Mouse (Mus musculus) midbrain, embryonic 15.5 days (tissue): Measurements from ENCODE around the gene Slc36a4. TPM values are rescaled to one million over a fixed set of nuclear protein-coding genes. Genes with fewer than 3 reads are reported as not detected.

Source experiments
- ATAC-seq: fragments of 200-750 bp; cut with Nextera tagmentation; replicated peaks from 2 replicates; pipeline ENCODE4 v1.8.0; 2017; ENCODE audit warnings: moderate TSS enrichment
- H3K27ac ChIP-seq: fragments of 300-500 bp; sonication (generic); 2 replicates; pipeline ENCODE4 v1.5.1; 2015; ENCODE audit warnings: mild to moderate bottlenecking, inconsistent platforms
- H3K27me3 ChIP-seq: fragments of 300-500 bp; sonication (generic); replicated peaks from 2 replicates; pipeline ENCODE4 v1.6.1; 2015; ENCODE audit warnings: inconsistent platforms
- H3K36me3 ChIP-seq: fragments of 300-500 bp; sonication (generic); replicated peaks from 2 replicates; pipeline ENCODE4 v1.6.1; 2015; ENCODE audit warnings: inconsistent platforms
- H3K4me1 ChIP-seq: fragments of 300-500 bp; sonication (generic); 2 replicates; pipeline ENCODE4 v1.6.1; 2015; ENCODE audit warnings: inconsistent platforms
- H3K4me2 ChIP-seq: fragments of 300-500 bp; sonication (generic); 2 replicates; pipeline ENCODE4 v1.6.1; 2015; ENCODE audit warnings: inconsistent platforms, mild to moderate bottlenecking, moderate library complexity
- H3K4me3 ChIP-seq: fragments of 300-500 bp; sonication (generic); 2 replicates; pipeline ENCODE4 v1.5.1; 2015; ENCODE audit warnings: mild to moderate bottlenecking, inconsistent platforms
- H3K9ac ChIP-seq: fragments of 300-500 bp; sonication (generic); 2 replicates; pipeline ENCODE4 v1.6.1; 2015; ENCODE audit warnings: mild to moderate bottlenecking, inconsistent platforms
- H3K9me3 ChIP-seq: fragments of 300-500 bp; sonication (generic); 2 replicates; pipeline ENCODE4 v1.6.1; 2016; ENCODE audit warnings: inconsistent platforms
- WGBS: fragments of 180-500 bp; shearing (Covaris S2); methylation state at CpG from one replicate; pipeline ENCODE4 v1.1.7; 2015; ENCODE audit warnings: mixed read lengths; 5-methylcytosine and 5-hydroxymethylcytosine counted together
- polyA plus RNA-seq: library from polyadenylated mRNA; unstranded; fragments of >200 nt; fragmentation: Nextera tagmentation; extraction: Ambion mirVana; gene quantifications from 2 replicates; pipeline ENCODE4 v1.2.1, GENCODE M21; 2015

The Slc36a4 gene
- polyA plus RNA-seq, 1 experiment from 2014 or later: 33.0 TPM

DNA sequence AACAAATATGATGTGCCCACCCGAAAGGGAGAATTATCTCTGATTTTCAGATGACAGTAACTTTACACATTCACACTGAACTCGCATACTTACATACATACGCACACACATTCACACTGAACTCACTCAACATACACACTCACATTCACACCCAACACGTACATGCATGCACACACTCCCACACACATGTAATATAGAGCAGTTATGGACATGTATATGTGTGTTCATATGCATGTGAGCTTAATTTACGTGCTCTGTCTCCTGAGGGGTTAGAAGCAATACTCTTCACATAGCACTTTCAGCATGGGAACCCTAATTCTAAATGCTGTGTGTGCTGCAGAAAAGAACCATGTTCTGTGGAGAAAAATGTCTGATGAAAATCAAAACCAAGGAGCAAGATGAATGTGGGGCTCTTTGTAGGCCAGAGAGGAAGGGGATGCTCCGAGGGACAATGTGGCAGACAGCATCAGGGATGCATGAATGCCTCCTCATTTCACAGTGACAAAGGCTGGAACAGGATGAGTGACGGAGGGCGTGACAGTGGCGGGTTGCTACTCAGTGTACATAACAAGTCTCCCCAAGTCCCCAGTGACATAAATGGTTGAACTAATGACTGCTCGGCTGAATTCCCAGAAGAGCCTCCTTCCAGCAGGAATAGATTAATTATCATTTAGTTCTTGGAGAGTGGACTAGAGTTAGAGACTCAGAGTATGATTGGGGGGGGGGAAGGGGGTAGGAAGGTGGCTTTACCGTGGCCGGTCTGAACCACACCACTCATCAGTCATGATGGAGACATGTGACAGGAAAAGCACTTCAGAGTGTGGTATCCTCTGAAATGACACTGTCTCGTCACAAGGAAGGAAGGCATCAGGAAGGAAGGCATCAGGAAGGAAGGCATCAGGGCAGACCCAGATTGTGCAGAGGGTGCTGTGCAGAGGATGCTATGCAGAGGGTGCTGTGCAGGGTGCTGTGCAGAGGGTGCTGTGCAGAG, 22.5 kb downstream of the Slc36a4 start:
- H3K4me3 ChIP-seq: no peak overlapping the region
- H3K9me3 ChIP-seq: no peaks in the 10 kb centered on the region
- ATAC-seq: peak; percentile 79
- WGBS: 41% methylated on average over 13 of the region's 13 CpGs
- H3K27me3 ChIP-seq: no peaks in the 10 kb centered on the region
- H3K9ac ChIP-seq: no peak overlapping the region
- no peak overlapping the region for H3K4me2 ChIP-seq
- H3K27ac ChIP-seq: peak overlapping the region; percentile 36; the same call in 1 of the 2 replicates
- peaks cover 42% of the 10 kb centered on the region for H3K36me3 ChIP-seq
- H3K4me1 ChIP-seq: peaks cover 7% of the 10 kb centered on the region; the same call in 1 of the 2 replicates

- Histone ChIP-seq H3K27ac (no peak overlapping the region), H3K36me3 (peaks cover 43% of the 10 kb centered on the region), H3K9ac (no peak overlapping the region), H3K4me3 (no peak overlapping the region), H3K27me3 (no peaks in the 10 kb centered on the region), H3K4me1 (peaks cover 7% of the 10 kb centered on the region; the same call in 1 of the 2 replicates), H3K9me3 (no peaks in the 10 kb centered on the region), H3K4me2 (no peak overlapping the region)
- no peak for ATAC-seq
- WGBS: 81% methylated on average over 11 of the region's 11 CpGs
These were observed 24.7 kb downstream of the Slc36a4 start for GRCm38 (mm10) chr9:15734056-15734866.

DNA sequence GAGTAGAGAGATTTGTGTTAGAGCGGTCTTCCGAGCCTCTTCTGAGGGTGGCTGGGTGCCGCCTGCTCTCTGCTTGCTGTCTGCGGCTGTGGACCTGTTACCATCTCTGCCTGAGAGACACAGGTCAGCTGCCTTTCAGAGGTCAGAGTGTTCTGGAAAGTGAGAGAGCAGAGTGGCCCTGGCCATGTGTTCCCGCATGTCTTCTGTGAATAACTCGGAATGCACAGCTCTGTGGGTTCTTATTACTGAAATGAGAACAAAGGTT, 25.3 kb downstream of the Slc36a4 start:
- H3K4me1 ChIP-seq: peaks cover 7% of the 10 kb centered on the region; the same call in 1 of the 2 replicates
- H3K4me2 ChIP-seq: no peak overlapping the region
- H3K27ac ChIP-seq: no peak overlapping the region
- H3K9ac ChIP-seq: no peak overlapping the region
- H3K4me3 ChIP-seq: no peak overlapping the region
- H3K36me3 ChIP-seq: peaks cover 43% of the 10 kb centered on the region
- no peaks in the 10 kb centered on the region for H3K27me3 ChIP-seq
- ATAC-seq: no peak
- no peaks in the 10 kb centered on the region for H3K9me3 ChIP-seq
- WGBS: 92% methylated on average over 6 of the region's 6 CpGs

DNA sequence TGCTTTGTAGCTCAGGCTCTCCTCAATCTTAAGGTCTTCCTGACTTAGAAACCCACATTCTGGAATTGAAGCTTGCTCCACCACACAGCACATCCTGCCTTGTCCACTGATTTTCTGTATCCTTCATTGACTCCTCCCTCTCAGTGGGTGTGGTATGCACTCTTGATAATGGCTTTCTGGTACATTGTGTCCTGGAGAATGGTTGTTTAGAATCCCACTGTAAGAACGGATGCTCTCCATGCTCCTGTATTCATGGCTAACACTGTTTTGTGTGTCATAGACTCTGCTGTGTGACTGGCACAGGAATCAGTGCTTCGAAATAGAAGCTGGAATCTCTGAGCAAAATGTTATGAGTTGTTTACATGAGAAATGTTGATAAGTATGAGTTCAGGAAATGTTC, 28.0 kb downstream of the Slc36a4 start:
- peaks cover 40% of the 10 kb centered on the region for H3K36me3 ChIP-seq
- H3K27me3 ChIP-seq: no peaks in the 10 kb centered on the region
- H3K27ac ChIP-seq: no peak overlapping the region
- no peak for ATAC-seq
- H3K4me3 ChIP-seq: no peak overlapping the region
- H3K4me2 ChIP-seq: no peak overlapping the region
- WGBS: 83% methylated on average over 2 of the region's 2 CpGs
- H3K9me3 ChIP-seq: no peaks in the 10 kb centered on the region
- H3K9ac ChIP-seq: no peak overlapping the region
- H3K4me1 ChIP-seq: 0 out of 2 replicates have a peak, but pooled peaks cover under 1% of the 10 kb centered on the region

- no peak for ATAC-seq
- Histone ChIP-seq H3K4me3 (no peak overlapping the region), H3K9ac (no peak overlapping the region), H3K36me3 (peaks cover 24% of the 10 kb centered on the region), H3K4me1 (no peaks in the 10 kb centered on the region), H3K27ac (no peak overlapping the region), H3K4me2 (no peak overlapping the region), H3K9me3 (no peaks in the 10 kb centered on the region), H3K27me3 (no peaks in the 10 kb centered on the region)
- 84% methylated on average over 4 of the region's 4 CpGs for WGBS
These were observed 31.9 kb downstream of the Slc36a4 start for GRCm38 (mm10) chr9:15741428-15741827.

DNA sequence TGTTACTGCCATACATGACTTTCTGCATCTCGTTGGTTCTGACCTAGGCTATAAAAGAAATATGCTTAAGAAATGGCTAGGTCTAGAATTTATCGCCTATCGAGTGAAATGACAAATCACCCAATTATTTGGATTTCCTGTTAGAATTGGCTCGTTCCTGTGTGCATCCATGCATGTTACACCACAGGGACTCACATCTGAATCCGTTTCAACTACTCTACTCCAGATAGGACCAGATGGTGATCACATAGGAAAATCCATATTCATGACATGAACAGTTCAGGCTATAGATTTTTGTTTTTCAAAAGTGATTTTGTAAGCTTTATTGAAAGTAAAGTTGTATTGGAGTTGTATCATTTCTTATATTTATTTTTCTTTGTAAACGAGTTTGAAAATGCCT, 32.4 kb downstream of the Slc36a4 start:
- Histone ChIP-seq H3K27ac (no peak overlapping the region), H3K9me3 (no peaks in the 10 kb centered on the region), H3K9ac (no peak overlapping the region), H3K4me1 (no peaks in the 10 kb centered on the region), H3K4me3 (no peak overlapping the region), H3K27me3 (no peaks in the 10 kb centered on the region), H3K36me3 (peaks cover 22% of the 10 kb centered on the region), H3K4me2 (no peak overlapping the region)
- 56% methylated on average over 6 of the region's 6 CpGs for WGBS
- no peak for ATAC-seq

GRCm38 (mm10) chr9:15745985-15746607, 36.6 kb downstream of the Slc36a4 start:
- Histone ChIP-seq H3K27ac (no peak overlapping the region), H3K36me3 (no peaks in the 10 kb centered on the region), H3K4me3 (no peak overlapping the region), H3K9ac (no peak overlapping the region), H3K27me3 (no peaks in the 10 kb centered on the region), H3K9me3 (no peaks in the 10 kb centered on the region), H3K4me1 (no peaks in the 10 kb centered on the region), H3K4me2 (no peak overlapping the region)
- ATAC-seq: no peak
- WGBS: 37% methylated on average over 2 of the region's 2 CpGs

DNA sequence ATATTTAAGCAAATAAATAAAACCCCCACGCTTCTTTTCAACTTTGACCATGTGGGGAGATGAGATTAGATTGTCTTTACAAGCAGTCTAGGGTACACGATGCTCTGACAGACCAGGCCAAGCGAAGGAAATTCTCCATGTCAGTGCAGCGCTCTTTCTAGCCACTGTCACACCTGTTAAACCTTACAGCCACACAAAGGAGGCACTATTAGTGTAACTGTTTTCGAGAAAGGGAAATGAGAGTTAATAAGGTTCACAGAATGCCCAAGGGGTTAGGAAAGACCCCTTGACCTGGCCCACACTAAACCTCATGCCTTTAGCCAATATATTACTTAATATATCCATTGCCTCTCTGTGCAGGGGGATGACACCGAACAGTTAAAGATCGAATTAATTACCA, 37.1 kb downstream of the Slc36a4 start:
- ATAC-seq: no peak

DNA sequence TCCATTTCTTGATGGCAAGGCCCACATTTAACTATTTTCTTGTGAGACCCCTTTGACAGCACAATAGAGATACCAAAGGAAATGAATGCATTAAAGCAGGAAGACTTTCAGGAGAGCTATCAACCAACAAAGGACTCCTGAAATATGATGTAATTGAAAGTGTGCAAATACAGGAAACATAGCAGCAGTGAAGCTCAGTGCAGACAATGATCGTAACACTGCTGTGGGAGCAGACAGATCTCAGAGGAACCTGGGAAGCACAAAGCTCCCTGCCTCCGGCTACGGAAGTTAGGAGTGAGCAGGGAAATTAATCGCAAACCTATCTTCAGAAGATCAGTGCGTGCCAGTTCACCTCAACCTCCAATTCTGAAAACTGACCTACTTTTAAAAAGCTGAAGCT, 38.8 kb downstream of the Slc36a4 start:
- Histone ChIP-seq H3K4me3 (no peak overlapping the region), H3K9ac (no peak overlapping the region), H3K36me3 (no peaks in the 10 kb centered on the region), H3K4me2 (no peak overlapping the region), H3K4me1 (no peaks in the 10 kb centered on the region), H3K9me3 (no peaks in the 10 kb centered on the region), H3K27ac (no peak overlapping the region), H3K27me3 (no peaks in the 10 kb centered on the region)
- ATAC-seq: no peak
- WGBS: 61% methylated on average over 5 of the region's 5 CpGs

More for the DNA sequence above, 37.1 kb downstream of the Slc36a4 start:
- no peaks in the 10 kb centered on the region for H3K4me1 ChIP-seq
- H3K4me2 ChIP-seq: no peak overlapping the region
- H3K27me3 ChIP-seq: no peaks in the 10 kb centered on the region
- 38% methylated on average over 7 of the region's 7 CpGs for WGBS
- no peaks in the 10 kb centered on the region for H3K36me3 ChIP-seq
- no peak overlapping the region for H3K27ac ChIP-seq
- no peak overlapping the region for H3K4me3 ChIP-seq
- H3K9me3 ChIP-seq: no peaks in the 10 kb centered on the region
- H3K9ac ChIP-seq: no peak overlapping the region

- Histone ChIP-seq H3K9me3 (no peaks in the 10 kb centered on the region), H3K4me2 (no peak overlapping the region), H3K9ac (no peak overlapping the region), H3K36me3 (no peaks in the 10 kb centered on the region), H3K4me1 (no peaks in the 10 kb centered on the region), H3K27me3 (no peaks in the 10 kb centered on the region), H3K4me3 (no peak overlapping the region), H3K27ac (no peak overlapping the region)
- no peak for ATAC-seq
These were observed 49.8 kb downstream of the Slc36a4 start for GRCm38 (mm10) chr9:15759318-15759717.

- 47% methylated on average over 5 of the region's 5 CpGs for WGBS
- Histone ChIP-seq H3K4me2 (no peak overlapping the region), H3K36me3 (no peaks in the 10 kb centered on the region), H3K27me3 (no peaks in the 10 kb centered on the region), H3K4me3 (no peak overlapping the region), H3K9ac (no peak overlapping the region), H3K27ac (no peak overlapping the region), H3K9me3 (no peaks in the 10 kb centered on the region), H3K4me1 (0 out of 2 replicates have a peak, but pooled peaks cover 4% of the 10 kb centered on the region)
- ATAC-seq: no peak
These were observed 56.8 kb downstream of the Slc36a4 start for GRCm38 (mm10) chr9:15766379-15766778.

DNA sequence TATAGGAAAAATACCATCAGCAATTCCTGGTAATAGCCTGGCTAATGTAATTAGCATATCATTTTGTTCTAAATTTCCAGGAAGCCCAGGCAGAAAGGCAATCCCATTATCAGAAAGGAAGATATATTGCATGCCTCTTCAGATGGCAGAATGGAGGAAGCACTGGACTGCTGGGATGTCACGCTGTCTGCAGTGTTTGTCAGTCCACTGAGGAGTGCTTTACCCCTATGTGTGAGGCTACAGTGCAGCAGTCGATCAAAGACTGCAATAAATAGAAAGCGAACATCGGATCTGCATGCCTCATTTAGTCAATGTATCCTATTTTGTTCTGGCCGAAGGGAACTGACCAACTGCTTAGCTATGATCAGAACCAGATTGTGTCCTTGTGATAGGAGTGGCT, 57.3 kb downstream of the Slc36a4 start:
- Histone ChIP-seq H3K27ac (no peak overlapping the region), H3K4me3 (no peak overlapping the region), H3K27me3 (no peaks in the 10 kb centered on the region), H3K4me1 (0 out of 2 replicates have a peak, but pooled peaks cover 4% of the 10 kb centered on the region), H3K36me3 (no peaks in the 10 kb centered on the region), H3K4me2 (no peak overlapping the region), H3K9ac (no peak overlapping the region), H3K9me3 (no peaks in the 10 kb centered on the region)
- ATAC-seq: 0 out of 2 replicates have a peak, but pooled peaks have one; percentile 33
- 64% methylated on average over 5 of the region's 5 CpGs for WGBS
